Mouse (Mus musculus) embryonic facial prominence, embryonic 12.5 days (tissue): ENCODE results near the gene Tspan32. TPM values are rescaled to one million over a fixed set of nuclear protein-coding genes. Genes with fewer than 3 reads are reported as not detected.

Experiments
- ATAC-seq: fragments of 200-750 bp; cut with Nextera tagmentation; 2 replicates; pipeline ENCODE4 v1.8.0; 2017; ENCODE audit not compliant: insufficient number of reproducible peaks, insufficient read depth, low FRiP score, low TSS enrichment
- H3K27ac ChIP-seq: fragments of 300-500 bp; sonication (generic); 2 replicates; pipeline ENCODE4 v1.5.1; 2016; ENCODE audit warnings: mild to moderate bottlenecking
- H3K27me3 ChIP-seq: fragments of 300-500 bp; sonication (generic); 2 replicates; pipeline ENCODE4 v1.6.1; 2016; ENCODE audit warnings: mild to moderate bottlenecking, moderate library complexity
- H3K36me3 ChIP-seq: fragments of 300-500 bp; sonication (generic); 2 replicates; pipeline ENCODE4 v1.6.1; 2016; ENCODE audit warnings: mild to moderate bottlenecking
- H3K4me1 ChIP-seq: fragments of 300-500 bp; sonication (generic); 2 replicates; pipeline ENCODE4 v1.6.1; 2016
- H3K4me2 ChIP-seq: fragments of 300-500 bp; sonication (generic); replicated peaks from 2 replicates; pipeline ENCODE4 v1.6.1; 2016; ENCODE audit warnings: mild to moderate bottlenecking, moderate library complexity
- H3K4me3 ChIP-seq: fragments of 300-500 bp; sonication (generic); 2 replicates; pipeline ENCODE4 v1.5.1; 2016; ENCODE audit warnings: mild to moderate bottlenecking
- H3K9ac ChIP-seq: fragments of 300-500 bp; sonication (generic); 2 replicates; pipeline ENCODE4 v1.6.1; 2016; ENCODE audit warnings: mild to moderate bottlenecking, moderate library complexity
- H3K9me3 ChIP-seq: fragments of 300-500 bp; sonication (generic); 2 replicates; pipeline ENCODE4 v1.6.1; 2016; ENCODE audit warnings: mild to moderate bottlenecking, moderate library complexity
- WGBS: fragments of 180-500 bp; shearing (Covaris S2); methylation state at CpG from one replicate; pipeline ENCODE4 v1.1.7; 2016; 5-methylcytosine and 5-hydroxymethylcytosine counted together
- polyA plus RNA-seq: library from polyadenylated mRNA; unstranded; fragments of >200 nt; fragmentation: Nextera tagmentation; extraction: Ambion mirVana; gene quantifications from 2 replicates; pipeline ENCODE4 v1.2.1, GENCODE M21; 2016

The Tspan32 gene
- polyA plus RNA-seq, 1 experiment from 2014 or later = 1.9 TPM

GRCm38 (mm10) chr7:143020764-143021163 is 15.9 kb downstream of the Tspan32 start:
- no peaks in the 10 kb centered on the region for H3K9me3 ChIP-seq
- peaks cover 13% of the 10 kb centered on the region for H3K4me1 ChIP-seq
- H3K9ac ChIP-seq = no peak overlapping the region
- H3K4me2 ChIP-seq = no peak overlapping the region
- H3K4me3 ChIP-seq = no peak overlapping the region
- no peak for ATAC-seq
- 72% methylated on average over 3 of the region's 3 CpGs for whole genome bisulfite sequencing
- no peak overlapping the region for H3K27ac ChIP-seq
- H3K36me3 ChIP-seq = no peaks in the 10 kb centered on the region
- H3K27me3 ChIP-seq = no peaks in the 10 kb centered on the region

- Histone ChIP-seq H3K9ac (no peak overlapping the region), H3K4me1 (0 out of 2 replicates have a peak, but pooled peaks cover 6% of the 10 kb centered on the region), H3K27me3 (no peaks in the 10 kb centered on the region), H3K4me2 (no peak overlapping the region), H3K4me3 (no peak overlapping the region), H3K36me3 (no peaks in the 10 kb centered on the region), H3K9me3 (no peaks in the 10 kb centered on the region), H3K27ac (no peak overlapping the region)
- no peak for ATAC-seq
- 56% methylated on average over 5 of the region's 5 CpGs for WGBS
Observed at GRCm38 (mm10) chr7:143021356-143022164, 16.7 kb downstream of the Tspan32 start.

GRCm38 (mm10) chr7:143023499-143023898 is 18.7 kb downstream of the Tspan32 start:
- Histone ChIP-seq H3K4me3 (no peak overlapping the region), H3K27ac (no peak overlapping the region), H3K27me3 (no peaks in the 10 kb centered on the region), H3K36me3 (no peaks in the 10 kb centered on the region), H3K4me1 (0 out of 2 replicates have a peak, but pooled peaks cover 6% of the 10 kb centered on the region), H3K9me3 (no peaks in the 10 kb centered on the region), H3K4me2 (no peak overlapping the region), H3K9ac (no peak overlapping the region)
- WGBS = 88% methylated on average over 2 of the region's 2 CpGs
- ATAC-seq = no peak

GRCm38 (mm10) chr7:143024293-143024692 is 19.4 kb downstream of the Tspan32 start:
- Histone ChIP-seq H3K27ac (no peak overlapping the region), H3K9me3 (no peaks in the 10 kb centered on the region), H3K9ac (no peak overlapping the region), H3K36me3 (no peaks in the 10 kb centered on the region), H3K4me1 (0 out of 2 replicates have a peak, but pooled peaks cover 6% of the 10 kb centered on the region), H3K27me3 (no peaks in the 10 kb centered on the region), H3K4me3 (no peak overlapping the region), H3K4me2 (no peak overlapping the region)
- 91% methylated on average over 1 of the region's 1 CpGs for WGBS
- no peak for ATAC-seq

GRCm38 (mm10) chr7:143025496-143025895 is 20.6 kb downstream of the Tspan32 start:
- no peak overlapping the region for H3K9ac ChIP-seq
- H3K4me3 ChIP-seq = no peak overlapping the region
- H3K4me1 ChIP-seq = 0 out of 2 replicates have a peak, but pooled peaks cover 4% of the 10 kb centered on the region
- ATAC-seq = no peak
- H3K36me3 ChIP-seq = no peaks in the 10 kb centered on the region
- H3K27me3 ChIP-seq = no peaks in the 10 kb centered on the region
- no peak overlapping the region for H3K4me2 ChIP-seq
- H3K27ac ChIP-seq = no peak overlapping the region
- no peaks in the 10 kb centered on the region for H3K9me3 ChIP-seq
- WGBS = 89% methylated on average over 3 of the region's 3 CpGs

GRCm38 (mm10) chr7:143027196-143027595 is 22.4 kb downstream of the Tspan32 start:
- Histone ChIP-seq H3K9me3 (no peaks in the 10 kb centered on the region), H3K27ac (no peak overlapping the region), H3K4me3 (no peak overlapping the region), H3K9ac (no peak overlapping the region), H3K4me2 (no peak overlapping the region), H3K36me3 (no peaks in the 10 kb centered on the region), H3K4me1 (no peaks in the 10 kb centered on the region), H3K27me3 (no peaks in the 10 kb centered on the region)
- WGBS = 85% methylated on average over 4 of the region's 4 CpGs
- ATAC-seq = no peak

GRCm38 (mm10) chr7:143031816-143032215 is 27.0 kb downstream of the Tspan32 start:
- Histone ChIP-seq H3K27me3 (no peaks in the 10 kb centered on the region), H3K36me3 (0 out of 2 replicates have a peak, but pooled peaks cover 4% of the 10 kb centered on the region), H3K4me1 (no peaks in the 10 kb centered on the region), H3K4me2 (no peak overlapping the region), H3K9ac (no peak overlapping the region), H3K9me3 (no peaks in the 10 kb centered on the region), H3K27ac (no peak overlapping the region), H3K4me3 (no peak overlapping the region)
- 61% methylated on average over 1 of the region's 1 CpGs for WGBS
- no peak for ATAC-seq

GRCm38 (mm10) chr7:143033581-143033980 is 28.7 kb downstream of the Tspan32 start:
- Histone ChIP-seq H3K27me3 (no peaks in the 10 kb centered on the region), H3K27ac (no peak overlapping the region), H3K4me3 (no peak overlapping the region), H3K9ac (no peak overlapping the region), H3K9me3 (no peaks in the 10 kb centered on the region), H3K36me3 (0 out of 2 replicates have a peak, but pooled peaks cover 4% of the 10 kb centered on the region), H3K4me1 (no peaks in the 10 kb centered on the region), H3K4me2 (no peak overlapping the region)
- ATAC-seq = no peak
- 83% methylated on average over 4 of the region's 4 CpGs for WGBS

- Histone ChIP-seq H3K27ac (no peak overlapping the region), H3K4me1 (no peaks in the 10 kb centered on the region), H3K9me3 (no peaks in the 10 kb centered on the region), H3K36me3 (0 out of 2 replicates have a peak, but pooled peaks cover 4% of the 10 kb centered on the region), H3K27me3 (no peaks in the 10 kb centered on the region), H3K4me2 (no peak overlapping the region), H3K4me3 (no peak overlapping the region), H3K9ac (no peak overlapping the region)
- no peak for ATAC-seq
- 86% methylated on average over 2 of the region's 2 CpGs for WGBS
Observed at GRCm38 (mm10) chr7:143034112-143034511, 29.3 kb downstream of the Tspan32 start.

GRCm38 (mm10) chr7:143034519-143035450 is 29.9 kb downstream of the Tspan32 start:
- no peaks in the 10 kb centered on the region for H3K27me3 ChIP-seq
- H3K4me3 ChIP-seq = no peak overlapping the region
- H3K36me3 ChIP-seq = 0 out of 2 replicates have a peak, but pooled peaks cover 4% of the 10 kb centered on the region
- H3K9ac ChIP-seq = no peak overlapping the region
- no peak overlapping the region for H3K4me2 ChIP-seq
- no peaks in the 10 kb centered on the region for H3K4me1 ChIP-seq
- no peaks in the 10 kb centered on the region for H3K9me3 ChIP-seq
- no peak overlapping the region for H3K27ac ChIP-seq
- ATAC-seq = no peak
- WGBS = 95% methylated on average over 8 of the region's 8 CpGs

GRCm38 (mm10) chr7:143036787-143037186 is 31.9 kb downstream of the Tspan32 start:
- WGBS = 76% methylated on average over 3 of the region's 3 CpGs
- no peak overlapping the region for H3K9ac ChIP-seq
- no peak overlapping the region for H3K4me2 ChIP-seq
- ATAC-seq = no peak
- no peak overlapping the region for H3K4me3 ChIP-seq
- 0 out of 2 replicates have a peak, but pooled peaks cover 4% of the 10 kb centered on the region for H3K36me3 ChIP-seq
- no peaks in the 10 kb centered on the region for H3K9me3 ChIP-seq
- H3K4me1 ChIP-seq = no peaks in the 10 kb centered on the region
- H3K27ac ChIP-seq = no peak overlapping the region
- H3K27me3 ChIP-seq = no peaks in the 10 kb centered on the region
